Mouse (Mus musculus) liver (tissue): ENCODE measurements at regions not wholly inside any gene's neighbourhood (a gene's known extent, or its start where the extent isn't known, plus 50 kb on each side); places are given as distances from the start of the nearest gene placed in this dataset.
A peak's percentile ranks its signal among the peaks of the same experiment; 100 is the strongest.

ENCODE experiments used
- DNase-seq: peaks from one replicate; pipeline ENCODE4 v3.0.0-alpha.2; 2020; ENCODE audit warnings: mixed read lengths

DNA sequence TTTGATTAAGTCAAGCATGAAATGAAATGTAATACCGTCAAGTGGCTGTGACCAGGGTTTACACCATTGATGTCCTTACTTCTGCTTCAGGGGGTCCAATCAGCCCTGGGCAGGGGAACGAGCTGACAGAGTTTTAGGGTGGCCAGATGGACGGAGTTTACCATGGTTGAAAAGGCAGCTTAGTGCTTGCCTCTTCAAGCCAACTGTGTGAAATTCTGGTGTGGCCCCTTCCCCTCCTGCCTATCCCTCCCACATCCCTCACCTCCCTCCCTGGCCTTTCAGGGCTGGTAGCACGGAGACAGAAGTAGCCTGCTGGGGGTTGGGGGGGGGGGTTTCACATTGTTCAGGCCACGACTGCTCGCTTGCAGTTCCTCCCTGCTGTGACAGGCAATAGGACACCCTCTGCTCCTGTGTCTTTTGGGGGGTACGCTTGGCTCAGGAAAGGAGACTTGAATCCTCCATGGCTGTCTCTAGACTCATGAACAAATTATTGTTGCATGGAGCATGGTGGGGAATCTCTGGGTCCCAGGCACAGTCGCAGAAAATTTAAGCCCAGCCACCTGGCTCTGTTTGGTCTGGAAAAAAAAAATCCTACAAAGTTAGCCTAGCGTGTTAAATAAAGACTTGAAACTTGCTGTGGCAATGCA, 262.4 kb upstream of the Irx3 start:
- no peak for DNase-seq

DNA sequence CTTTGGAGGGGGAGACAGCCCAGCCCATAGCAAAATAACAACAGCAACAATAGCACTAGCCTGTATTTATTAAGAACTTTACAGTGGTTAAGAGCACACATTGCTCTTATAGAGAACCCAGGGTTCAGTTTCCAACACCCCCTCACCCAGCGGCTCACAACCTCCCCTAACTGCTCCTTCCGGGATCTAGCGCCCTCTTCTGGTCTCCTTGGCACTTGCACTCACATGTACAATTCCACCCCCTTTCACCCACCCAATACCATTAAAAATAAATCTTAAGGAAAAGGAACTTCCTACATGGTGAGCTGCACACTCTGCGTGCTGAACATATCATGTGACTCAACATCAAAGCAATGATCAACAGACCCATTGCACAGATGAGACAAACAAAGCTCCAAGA, 261.5 kb upstream of the Irx3 start:
- peak; percentile 15 for DNase-seq

DNA sequence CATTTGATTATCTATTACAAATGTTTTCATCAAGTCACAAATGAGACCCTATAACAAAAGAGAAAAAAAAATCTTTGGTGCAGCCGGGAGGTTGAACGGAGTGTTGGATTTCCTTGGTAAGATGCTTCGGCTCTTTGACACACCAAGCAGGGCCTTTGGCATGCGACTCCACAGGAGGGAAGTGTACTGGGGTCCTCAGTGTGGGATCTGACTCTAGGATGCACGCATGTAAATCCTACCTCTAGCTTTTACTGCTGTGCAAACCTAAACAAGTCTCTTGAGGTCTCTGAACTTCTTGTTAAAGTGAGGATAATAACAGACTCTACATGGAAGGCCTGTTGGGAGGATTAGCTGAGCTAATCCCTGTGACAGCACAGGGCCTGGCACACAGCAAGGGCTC, 257.6 kb upstream of the Irx3 start:
- DNase-seq: no peak

DNA sequence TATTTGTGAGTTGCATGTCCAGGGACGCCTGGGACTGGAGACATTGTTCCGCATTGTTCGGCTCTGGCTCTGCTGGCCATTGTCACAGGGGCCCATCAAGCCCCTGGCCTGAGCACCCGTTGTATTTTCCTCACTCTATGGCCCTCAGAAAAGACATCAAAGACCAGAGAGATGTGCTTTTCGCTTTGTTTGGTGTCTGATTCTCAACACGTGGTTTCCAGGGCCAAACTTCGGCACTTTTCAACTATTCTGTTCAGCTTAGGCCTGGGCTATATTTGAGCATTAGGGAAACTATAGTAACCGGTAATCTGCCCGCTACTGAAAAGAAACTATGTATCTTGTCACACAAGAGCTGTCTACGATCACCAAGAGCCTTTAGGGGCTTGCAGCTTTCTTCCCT, 257.1 kb upstream of the Irx3 start:
- no peak for DNase-seq

DNA sequence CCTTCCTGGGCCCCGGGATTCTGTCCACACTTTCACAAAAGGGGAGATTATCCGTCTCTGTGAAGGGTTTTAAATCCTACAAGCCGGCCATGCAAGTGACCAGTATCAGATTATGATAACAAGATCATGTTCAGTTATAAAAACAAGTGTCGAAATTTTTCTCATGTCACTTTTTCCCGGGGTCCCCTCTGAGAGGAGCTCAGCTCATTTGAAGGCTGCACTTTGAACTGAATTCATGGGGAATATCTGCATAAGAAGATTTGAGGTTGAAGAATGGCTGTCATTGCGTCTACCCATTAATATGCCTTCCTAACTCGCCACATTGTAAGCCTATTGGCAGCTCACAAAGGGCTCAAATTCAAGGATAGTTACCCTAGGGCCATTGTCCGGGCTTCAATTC, 256.0 kb upstream of the Irx3 start:
- no peak for DNase-seq

DNA sequence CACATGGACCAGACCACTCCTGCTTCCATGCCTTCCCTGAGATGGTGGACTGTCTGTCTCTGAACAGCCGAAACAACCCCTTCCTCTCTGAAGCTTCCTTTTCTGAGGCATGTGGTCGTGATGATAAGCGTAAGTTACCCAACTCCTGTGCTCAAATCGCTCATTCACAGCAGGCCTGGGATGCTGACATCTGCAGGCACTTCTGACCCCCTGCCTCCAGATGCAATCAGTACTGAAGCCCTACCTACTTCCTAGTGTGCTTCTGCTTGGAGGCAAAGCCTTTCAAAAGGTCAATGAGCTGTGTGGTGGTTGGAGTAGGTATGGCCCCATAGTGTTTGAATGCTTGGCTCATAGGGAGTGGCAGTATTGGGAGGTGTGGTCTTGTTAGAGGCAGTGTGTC, 253.7 kb upstream of the Irx3 start:
- DNase-seq: peak; percentile 7

DNA sequence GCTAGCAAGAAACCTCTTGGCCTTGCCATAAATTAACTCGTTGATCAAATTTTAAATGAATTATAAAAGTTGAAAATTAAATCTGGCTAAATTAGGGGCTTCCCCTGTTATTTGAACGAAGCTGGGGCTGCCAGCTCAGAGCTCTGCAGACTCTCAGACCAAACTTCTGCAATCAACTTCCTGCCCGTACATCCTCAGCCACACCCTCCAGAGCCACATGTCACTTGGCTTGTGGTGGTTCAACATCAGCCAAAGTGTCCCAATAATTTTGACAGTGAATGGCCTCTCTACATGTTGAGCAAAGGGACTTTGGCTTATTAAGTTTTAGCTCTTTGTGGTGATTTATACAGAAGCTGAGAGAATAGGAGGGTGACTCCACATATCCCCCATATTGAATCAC, 242.8 kb upstream of the Irx3 start:
- no peak for DNase-seq

DNA sequence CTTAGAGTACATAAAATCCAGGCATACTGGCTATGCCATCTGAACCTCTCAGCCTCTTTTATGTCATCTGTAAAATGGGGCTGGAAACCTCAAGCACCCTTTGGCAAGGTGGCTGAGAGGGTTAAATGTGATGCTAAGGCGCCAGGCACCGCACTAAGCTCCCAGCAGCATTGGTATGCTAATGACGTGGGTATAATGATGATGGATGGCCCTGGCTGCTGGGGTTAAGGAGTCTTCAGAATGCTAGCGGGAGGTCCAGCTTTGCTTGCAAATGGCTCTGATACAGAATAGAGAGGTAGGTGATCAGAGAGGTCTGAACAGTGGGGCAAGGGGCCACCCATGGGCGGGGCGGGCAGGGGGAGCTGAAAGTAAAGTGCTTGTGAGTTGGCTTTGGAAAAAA, 241.1 kb upstream of the Irx3 start:
- DNase-seq: no peak

DNA sequence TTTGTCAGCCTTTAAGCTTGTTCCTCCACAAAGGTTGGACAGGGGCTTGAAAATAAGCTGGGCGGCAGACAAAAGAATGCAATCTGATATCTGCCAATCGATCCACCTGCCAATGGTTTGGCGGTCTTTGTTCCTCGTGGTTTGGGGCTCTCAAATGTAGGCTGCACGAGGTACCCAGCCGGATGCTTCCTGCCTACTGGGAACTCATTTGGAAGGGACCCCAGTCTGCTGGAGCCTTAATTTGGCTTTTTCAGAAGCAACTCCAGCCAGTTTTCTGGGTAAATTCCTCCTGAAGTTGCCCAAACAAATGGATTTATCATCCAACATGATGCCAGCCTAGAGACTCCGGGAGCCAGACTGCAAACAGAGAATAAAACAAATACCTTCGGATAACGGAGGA, 228.1 kb upstream of the Irx3 start:
- no peak for DNase-seq

DNA sequence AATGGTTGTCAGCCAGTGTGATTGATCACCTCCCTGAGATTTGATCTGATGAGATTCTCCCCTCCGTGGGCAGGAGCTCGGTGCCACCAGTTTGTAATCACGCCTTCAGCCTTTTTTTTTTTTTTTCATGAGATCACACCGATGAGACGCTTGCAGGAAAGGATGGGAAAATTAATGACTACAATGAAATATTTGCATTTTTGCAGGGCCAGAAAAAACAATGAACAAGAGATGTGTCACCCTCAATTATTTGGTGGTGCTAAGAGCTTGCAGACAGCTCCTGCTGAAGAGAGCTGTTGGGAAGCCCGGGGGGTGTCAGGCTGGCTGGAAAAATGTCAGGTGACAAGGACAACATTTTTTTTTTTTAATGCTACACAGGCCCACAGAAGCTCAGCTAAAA, 227.6 kb upstream of the Irx3 start:
- DNase-seq: no peak

DNA sequence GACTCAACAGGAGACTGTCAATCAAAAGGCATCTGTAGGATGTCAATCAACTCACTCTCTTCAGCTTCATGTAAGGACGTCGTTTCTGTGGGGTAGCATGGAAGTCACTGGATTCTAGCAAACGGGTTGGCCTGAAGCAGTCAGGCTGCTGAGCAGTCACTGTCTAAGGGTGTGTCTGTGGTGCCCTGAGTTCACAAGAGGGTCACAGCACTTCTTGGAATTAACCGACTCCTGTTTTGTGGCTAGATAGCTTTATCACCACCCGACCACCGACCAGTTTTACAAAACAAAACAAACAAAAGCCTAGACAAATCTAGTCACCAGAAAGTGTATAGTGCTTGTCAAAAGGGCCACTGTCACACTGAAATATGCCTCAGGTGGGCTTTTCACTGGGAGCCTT, 226.4 kb upstream of the Irx3 start:
- peak; percentile 32 for DNase-seq

DNA sequence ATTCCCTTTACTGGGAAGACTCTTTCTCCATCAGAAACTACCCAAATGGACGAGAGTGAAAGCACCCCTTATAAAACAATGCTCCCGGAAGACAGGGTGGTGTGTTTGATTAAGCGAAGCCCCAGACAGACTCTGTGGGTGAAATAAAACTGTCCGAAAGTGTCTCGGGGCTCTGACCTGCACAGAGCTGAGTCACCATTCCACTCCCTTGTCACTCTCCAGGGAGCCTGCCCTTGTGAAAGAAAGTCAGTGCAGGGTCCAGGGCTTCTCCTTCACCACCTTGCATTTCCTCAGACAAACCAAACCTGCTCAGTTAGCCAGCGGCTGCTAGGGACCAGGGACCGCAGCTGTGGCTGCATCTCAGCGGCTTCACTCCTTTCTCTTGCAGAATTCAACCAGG, 222.3 kb upstream of the Irx3 start:
- no peak for DNase-seq

DNA sequence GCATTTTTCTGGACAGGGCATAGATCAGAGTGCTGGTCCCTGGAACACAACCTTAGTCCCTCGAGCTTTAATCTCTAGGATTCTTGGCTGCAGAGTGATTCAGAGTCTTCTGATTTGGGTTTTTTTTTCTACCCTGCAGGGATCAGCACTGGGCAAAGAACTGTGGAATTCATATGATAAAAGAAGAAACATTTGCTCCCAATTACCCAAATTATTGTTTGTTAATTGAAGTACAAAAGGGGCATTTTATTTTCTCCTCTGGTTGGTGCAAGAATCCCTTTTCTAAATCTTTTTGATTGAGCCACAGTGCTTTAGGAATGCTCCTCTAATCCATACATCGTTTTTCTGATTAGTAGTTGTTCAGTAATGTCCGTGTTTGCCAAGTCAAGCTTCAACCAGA, 219.7 kb upstream of the Irx3 start:
- DNase-seq: no peak

DNA sequence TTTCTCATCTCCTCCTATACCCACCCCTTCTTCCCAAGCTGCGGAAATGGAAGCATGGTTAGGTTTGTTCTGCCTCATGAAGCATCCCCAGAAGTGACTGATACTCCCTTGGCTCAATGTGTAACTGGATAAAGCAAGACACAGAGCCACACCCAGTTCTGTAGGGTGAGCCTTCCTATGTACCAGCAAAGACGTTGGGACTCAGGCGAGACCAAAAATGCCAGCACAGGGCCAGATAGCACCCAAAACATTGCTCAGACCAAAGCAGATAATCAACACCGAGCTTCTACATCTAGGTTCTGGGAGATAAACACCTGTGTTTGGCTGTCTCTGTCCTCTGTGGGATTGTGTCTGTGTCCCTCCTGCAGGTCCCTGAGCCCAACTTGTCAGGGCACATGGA, 212.8 kb upstream of the Irx3 start:
- DNase-seq: peak; percentile 36

DNA sequence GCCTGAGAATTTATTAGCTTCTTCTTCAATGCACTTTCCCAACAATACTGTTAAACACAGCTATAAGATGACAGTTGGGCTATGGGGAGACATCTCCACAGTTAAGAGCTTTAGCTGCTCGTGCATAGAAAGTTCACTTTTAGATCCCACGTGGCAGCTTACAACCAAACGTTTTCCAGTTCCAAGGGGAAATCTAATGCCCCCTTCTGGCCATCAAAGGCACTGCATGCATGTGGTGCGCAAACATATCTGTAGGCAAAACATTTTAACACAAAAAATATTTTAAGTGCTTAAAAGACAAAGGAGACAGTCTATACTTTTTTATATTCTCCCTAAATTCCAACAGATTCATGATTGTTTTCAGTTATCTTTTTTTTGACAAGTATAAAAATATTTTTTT, 211.3 kb upstream of the Irx3 start:
- no peak for DNase-seq

DNA sequence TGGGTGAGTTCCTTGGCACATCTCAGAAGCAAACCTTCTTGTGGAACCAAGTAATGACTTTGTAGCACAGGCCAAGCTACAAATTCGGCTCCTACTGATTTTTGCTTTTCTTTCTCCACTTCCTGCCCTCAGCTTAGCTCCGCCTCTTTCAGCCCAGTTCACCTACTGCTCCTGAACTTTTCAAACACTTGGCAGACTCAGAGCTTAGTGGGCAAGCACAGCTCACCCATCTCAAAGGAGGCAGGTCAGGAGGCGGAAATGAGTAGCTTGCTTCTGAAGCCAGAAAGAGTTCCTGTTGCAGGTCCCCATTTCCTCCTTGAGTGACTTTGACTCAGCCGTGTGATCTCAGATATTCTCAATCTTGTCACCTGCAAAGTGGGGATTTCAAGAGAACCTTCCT, 208.5 kb upstream of the Irx3 start:
- no peak for DNase-seq

DNA sequence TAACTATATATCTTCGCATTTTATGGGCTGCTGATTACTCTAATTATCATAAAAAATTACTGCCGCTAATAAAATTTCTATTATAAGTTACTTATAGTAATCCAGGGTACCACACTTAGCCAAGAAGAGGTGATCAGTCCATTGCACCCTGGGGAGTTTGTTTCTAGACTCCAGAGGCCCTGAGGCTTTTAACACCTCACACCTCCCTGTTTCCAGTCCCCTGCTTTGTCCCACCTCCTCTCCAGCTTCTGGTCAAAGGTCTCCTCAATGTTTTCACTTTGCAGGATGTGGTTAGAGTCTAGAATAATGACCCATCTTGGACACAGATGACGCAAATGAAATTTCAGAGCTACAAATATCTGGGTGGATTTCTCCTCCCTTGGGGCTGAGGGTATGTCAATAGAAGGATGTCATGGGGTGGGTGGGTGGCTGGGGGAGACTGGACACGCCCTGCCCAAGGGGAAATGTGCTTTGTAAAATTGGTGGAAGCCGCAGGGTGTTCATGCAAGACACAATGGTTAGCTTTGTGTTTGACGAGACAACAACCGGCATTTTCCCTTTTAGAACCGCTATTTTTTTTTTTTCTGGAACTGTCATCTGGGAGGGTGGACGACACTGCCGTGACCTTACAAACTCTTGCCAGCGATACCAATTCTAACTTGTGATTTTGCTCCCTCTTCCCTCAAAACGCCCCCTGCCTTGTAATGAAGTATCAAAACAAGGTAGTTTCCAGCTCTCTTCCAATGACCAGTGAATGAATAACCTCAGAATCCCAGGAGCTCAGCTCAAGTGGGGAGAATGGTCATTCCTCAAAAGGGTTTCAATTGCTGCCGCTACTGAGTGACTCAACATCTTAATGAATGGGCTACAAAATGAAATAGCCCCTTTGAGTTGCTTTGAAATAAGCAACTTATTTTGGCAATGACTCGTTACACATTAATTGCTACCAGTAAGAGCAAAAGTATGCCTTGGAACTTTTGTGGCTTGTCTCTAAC, 207.0 kb upstream of the Irx3 start:
- no peak for DNase-seq

DNA sequence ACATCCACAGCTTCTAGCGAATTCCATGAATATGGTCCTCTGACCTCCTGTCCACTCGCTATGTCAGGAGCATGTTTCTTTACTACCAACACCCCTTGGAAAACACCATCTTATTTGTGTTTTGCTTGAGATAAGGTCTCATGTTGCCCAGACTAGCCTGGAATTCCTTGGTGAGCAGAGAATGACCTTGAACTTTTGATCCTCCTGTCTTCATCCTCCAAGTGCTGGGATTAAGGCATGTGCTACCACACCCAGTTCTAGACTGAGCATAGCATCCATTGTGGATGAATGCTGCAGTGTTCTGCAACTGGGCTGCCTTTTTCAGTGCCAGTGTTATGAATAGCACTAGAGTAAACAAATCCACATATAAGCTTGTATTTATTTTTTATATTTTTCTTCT, 203.2 kb upstream of the Irx3 start:
- no peak for DNase-seq

DNA sequence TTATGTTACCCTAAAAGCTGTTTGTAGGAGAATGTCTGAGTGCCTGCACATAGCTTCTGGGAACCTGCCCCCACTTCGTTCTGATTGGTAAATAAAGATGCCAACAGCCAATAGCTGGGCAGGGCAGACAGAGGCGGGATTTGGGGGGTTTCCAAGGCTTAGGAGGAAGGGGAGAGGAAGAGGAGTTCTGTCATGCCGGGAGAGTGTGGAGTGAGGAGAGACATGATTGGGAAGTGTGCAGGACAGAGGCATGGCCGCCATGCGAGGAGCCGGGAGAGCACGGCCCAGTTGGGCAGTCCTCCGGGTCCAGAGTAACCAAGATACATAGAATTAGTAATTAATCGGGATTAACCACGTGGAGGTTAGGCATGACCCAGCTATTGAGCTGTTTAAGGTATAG, 202.7 kb upstream of the Irx3 start:
- DNase-seq: no peak

DNA sequence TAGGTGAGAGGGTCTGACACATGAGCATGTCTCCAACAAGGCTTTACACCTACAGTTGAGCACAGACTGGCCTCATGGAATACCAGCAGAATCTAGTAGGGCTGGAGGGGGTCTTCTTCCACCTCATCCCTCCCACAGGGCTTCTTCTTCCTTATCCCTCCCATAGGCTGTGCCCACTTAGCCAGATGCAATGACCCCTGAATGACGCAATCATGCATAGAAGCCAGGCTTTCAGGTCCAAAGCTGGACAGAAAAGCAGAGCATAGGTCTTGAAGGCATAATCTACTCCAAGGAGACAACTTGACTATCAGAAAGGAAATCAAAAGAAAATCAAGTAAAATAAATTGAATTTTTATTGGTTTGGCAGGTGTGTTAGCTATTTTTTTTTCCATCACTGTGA, 198.5 kb upstream of the Irx3 start:
- DNase-seq: no peak

DNA sequence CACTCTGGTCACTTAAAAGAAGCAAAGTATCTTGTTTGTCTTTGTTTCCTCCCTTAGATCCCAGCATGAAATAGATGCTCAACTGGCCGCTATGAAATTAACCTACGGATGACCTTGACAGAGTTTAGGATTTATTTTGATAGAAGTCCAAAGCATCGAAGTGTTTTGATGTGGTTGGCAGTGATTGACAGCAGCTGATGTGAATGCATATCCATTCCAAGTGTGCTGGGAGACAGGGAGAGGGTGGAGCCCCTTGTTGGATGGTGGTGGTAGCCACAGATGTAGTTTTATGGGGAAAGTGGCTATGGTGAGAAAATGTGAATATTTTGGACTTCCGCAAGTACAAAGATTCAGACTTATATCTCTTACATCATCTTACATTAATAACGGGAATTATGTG, 197.8 kb upstream of the Irx3 start:
- DNase-seq: no peak

DNA sequence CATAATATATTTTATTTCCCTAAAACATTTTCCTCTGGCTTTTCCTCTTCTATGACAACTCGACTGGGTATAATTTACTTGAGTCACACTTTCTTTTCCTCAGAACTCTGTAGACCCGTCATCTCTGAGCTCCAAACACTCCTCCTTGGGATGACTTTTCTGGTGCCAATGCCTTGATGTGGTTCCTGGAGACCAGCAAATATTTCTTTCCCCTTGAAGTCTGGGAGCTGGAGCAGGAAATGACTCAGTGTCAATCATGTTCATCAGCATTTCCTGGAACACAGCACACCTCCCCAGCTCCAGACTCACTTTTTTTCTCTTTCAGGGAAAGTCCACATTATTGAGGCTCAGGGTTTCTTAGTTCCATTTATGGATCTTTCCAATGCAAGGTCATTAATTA, 197.3 kb upstream of the Irx3 start:
- no peak for DNase-seq

DNA sequence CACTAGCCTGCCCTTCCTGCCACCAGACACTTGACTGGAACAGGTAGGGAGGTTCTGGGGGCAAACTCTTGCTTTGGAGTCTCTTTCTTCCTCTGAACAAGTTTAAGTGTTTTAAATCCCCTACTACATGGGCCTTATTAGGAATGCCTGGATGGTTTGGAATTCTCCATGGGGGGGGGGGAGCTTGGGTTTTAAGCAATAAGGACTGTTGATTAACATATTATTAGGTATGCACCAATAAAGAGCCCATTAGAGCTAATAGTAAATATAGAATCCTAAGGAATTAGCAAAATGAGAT, 196.0 kb upstream of the Irx3 start:
- DNase-seq: no peak

DNA sequence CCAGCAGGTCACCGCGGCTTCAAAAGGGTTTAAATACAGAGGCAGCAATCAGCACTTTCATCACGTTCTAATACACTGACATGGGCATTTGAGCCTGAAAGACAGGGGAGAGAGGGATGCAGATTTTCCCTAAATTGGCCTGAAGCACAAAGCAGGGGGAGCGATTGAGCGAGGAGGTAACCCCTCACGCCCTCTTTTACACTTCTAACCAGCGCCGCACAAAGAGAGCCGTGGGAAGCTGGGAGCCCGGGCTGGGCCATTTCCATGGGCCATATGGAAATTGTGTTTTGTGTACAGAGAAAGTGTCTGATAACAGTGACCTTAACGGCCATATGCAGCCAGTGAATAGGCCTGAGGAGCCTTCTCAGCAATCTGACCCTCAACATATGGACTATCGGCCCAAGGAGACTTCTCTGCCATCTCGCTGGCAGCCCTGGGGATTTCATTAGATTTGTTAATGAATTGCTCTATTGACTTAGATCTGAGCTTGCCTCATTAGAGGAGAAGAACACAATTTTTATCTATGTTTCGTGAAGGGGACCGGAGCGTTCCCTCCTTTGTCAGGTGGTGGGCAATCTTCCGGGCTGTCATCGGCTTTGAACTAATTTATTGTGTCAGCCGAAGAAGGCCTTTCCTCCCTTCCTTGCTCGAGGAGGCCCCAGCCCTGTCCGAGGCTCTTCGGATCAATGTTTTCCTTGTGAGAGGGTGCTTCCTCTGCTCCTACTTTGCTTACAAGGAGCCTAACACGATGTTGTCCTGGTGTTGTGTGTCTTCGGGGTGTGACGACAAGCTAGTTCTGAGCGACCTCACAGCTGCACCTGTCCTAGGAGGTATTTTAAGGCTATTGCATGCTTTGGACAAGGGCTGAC, 195.4 kb upstream of the Irx3 start:
- no peak for DNase-seq
